Mouse (Mus musculus) C3H10T1/2 (cell line): ENCODE results near the gene Sdhd. TPM values are rescaled to one million over a fixed set of nuclear protein-coding genes. Genes with fewer than 3 reads are reported as not detected.

ENCODE experiments used
- polyA plus RNA-seq, 2 experiments: library from polyadenylated mRNA; unstranded; fragments of >200 nt; fragmentation: generic; extraction: Trizol; gene quantifications; one replicate each; pipeline ENCODE4 v1.2.1; 2012; ENCODE audit warnings: missing spikeins in 2 of 2

Gene Sdhd
- 100 to 1,000 TPM in 1 of 2 experiments, 10 to 100 TPM in 1; 58.1 to 125 TPM for polyA plus RNA-seq

GRCm38 (mm10) chr9:50603189-50603997, at the start of gene Sdhd, which contains the start of gene Timm8b:
TSS of gene Sdhd (minus strand) at chr9:50603812.
TSS of gene Timm8b (plus strand) at chr9:50603910.

GRCm38 (mm10) chr9:50616766-50617603, 13.4 kb upstream of the Sdhd start, which contains the start of the genes Pih1d2 and Nkapd1:
TSS of gene Pih1d2 (plus strand) at chr9:50617321.
TSS of gene Nkapd1 (minus strand) at chr9:50617464.

GRCm38 (mm10) chr9:50561145-50561917, 42.3 kb downstream of the Sdhd start, which contains the start of gene Tex12:
TSS of gene Tex12 (minus strand) at chr9:50561325.

GRCm38 (mm10) chr9:50555094-50555446, 48.5 kb downstream of the Sdhd start, which contains the start of gene Bco2:
TSS of gene Bco2 (minus strand) at chr9:50555181.

GRCm38 (mm10) chr9:50554241-50555093, 49.1 kb downstream of the Sdhd start, which contains the start of gene Il18:
TSS of gene Il18 (plus strand) at chr9:50554827.

Other genes with a start within 250 kb of the Sdhd start
- gene Plet1, start 109.3 kb downstream of the Sdhd start, polyA plus RNA-seq, result under 1 TPM; 0.04 to 0.11 TPM
- gene Pts, start 75.1 kb downstream of the Sdhd start, polyA plus RNA-seq, result 10 to 100 TPM in 1 of 2 experiments, 1 to 10 TPM in 1; 2.6 to 40.9 TPM
- gene Il18, start 49.0 kb downstream of the Sdhd start, polyA plus RNA-seq, result 10 to 100 TPM in 1 of 2 experiments, under 1 TPM in 1; 0.23 to 13.7 TPM
- under 1 TPM in 1 of 2 experiments, not detected in 1; 0.08 TPM for gene Bco2, start 48.6 kb downstream of the Sdhd start, polyA plus RNA-seq
- gene Tex12, start 42.5 kb downstream of the Sdhd start, polyA plus RNA-seq, result not detected
- gene Timm8b, start 98 bp upstream of the Sdhd start, polyA plus RNA-seq, result 100 to 1,000 TPM in 1 of 2 experiments, 10 to 100 TPM in 1; 71.2 to 163 TPM
- 1 to 10 TPM in 1 of 2 experiments, under 1 TPM in 1; 0.54 to 1.8 TPM for gene Pih1d2, start 13.5 kb upstream of the Sdhd start, polyA plus RNA-seq
- gene Nkapd1, start 13.7 kb upstream of the Sdhd start, polyA plus RNA-seq, result 1 to 10 TPM in 1 of 2 experiments, under 1 TPM in 1; 0.42 to 4.9 TPM
- 10 to 100 TPM in 1 of 2 experiments, 1 to 10 TPM in 1; 7.9 to 18.6 TPM for gene Dlat, start 56.0 kb upstream of the Sdhd start, polyA plus RNA-seq
- gene Dixdc1, start 135.7 kb upstream of the Sdhd start, polyA plus RNA-seq, result 1 to 10 TPM; 1.1 to 4.8 TPM
- not detected for gene 2310030G06Rik, start 142.7 kb upstream of the Sdhd start, polyA plus RNA-seq
- 100 to 1,000 TPM; 103 to 261 TPM for gene Cryab, start 147.5 kb upstream of the Sdhd start, polyA plus RNA-seq
- gene Hspb2, start 148.5 kb upstream of the Sdhd start, polyA plus RNA-seq, result 1 to 10 TPM; 1.6 to 5.2 TPM
- 1 to 10 TPM in 1 of 2 experiments, under 1 TPM in 1; 0.99 to 2.4 TPM for gene Fdxacb1, start 164.4 kb upstream of the Sdhd start, polyA plus RNA-seq
- 10 to 100 TPM; 14.0 to 15.7 TPM for gene Alg9, start 171.2 kb upstream of the Sdhd start, polyA plus RNA-seq
- gene 1110032A03Rik, start 171.7 kb upstream of the Sdhd start, polyA plus RNA-seq, result 10 to 100 TPM in 1 of 2 experiments, 1 to 10 TPM in 1; 2.1 to 28.7 TPM
- 10 to 100 TPM in 1 of 2 experiments, 1 to 10 TPM in 1; 4.6 to 16.8 TPM for gene Ppp2r1b, start 241.5 kb upstream of the Sdhd start, polyA plus RNA-seq